Mouse (Mus musculus) lung, adult 2 months (tissue): ENCODE data around the gene Hnrnpa1. TPM values are rescaled to one million over a fixed set of nuclear protein-coding genes. Genes with fewer than 3 reads are reported as not detected.
"Not testable (repeated sequence)": the region's sequence is repeated elsewhere in the genome, so short reads cannot be mapped to it uniquely, and the experiment has no call there.

Experiments
- DNase-seq: peaks from one replicate; pipeline ENCODE4 v3.0.0; 2022
- H3K4me1 ChIP-seq: fragments of 200-500 bp; 2 replicates; pipeline ENCODE4 v1.6.1; 2011; ENCODE audit warnings: low read length; ENCODE audit not compliant: control insufficient read depth, insufficient read depth
- H3K4me3 ChIP-seq: fragments of 200-500 bp; replicated peaks from 2 replicates; pipeline ENCODE3; 2011; ENCODE audit warnings: low read depth, mild to moderate bottlenecking, control low read depth, low read length; ENCODE audit errors: extremely low read depth
- CTCF ChIP-seq: fragments of 200-500 bp; IDR thresholded peaks from 2 replicates; pipeline ENCODE4 v1.5.1; 2011; ENCODE audit warnings: mild to moderate bottlenecking, low read length, control low read depth; ENCODE audit not compliant: insufficient read depth
- POLR2A ChIP-seq: fragments of 200-500 bp; IDR thresholded peaks from 2 replicates; pipeline ENCODE4 v1.6.1; 2011; ENCODE audit warnings: low read depth, mild to moderate bottlenecking, control low read depth, low read length, borderline replicate concordance; ENCODE audit errors: extremely low read depth
- WGBS: fragments of 180-500 bp; shearing (Covaris S2); methylation state at CpG from one replicate; pipeline ENCODE4 v1.1.7; 2018; 5-methylcytosine and 5-hydroxymethylcytosine counted together
- polyA plus RNA-seq: library from polyadenylated mRNA; depleted of rRNA; stranded (reverse); fragments of >200 nt; gene quantifications from 2 replicates; pipeline ENCODE4 v1.2.3, GENCODE M21; 2012

Gene Hnrnpa1
- polyA plus RNA-seq, 1 experiment: 93.5 TPM

DNA sequence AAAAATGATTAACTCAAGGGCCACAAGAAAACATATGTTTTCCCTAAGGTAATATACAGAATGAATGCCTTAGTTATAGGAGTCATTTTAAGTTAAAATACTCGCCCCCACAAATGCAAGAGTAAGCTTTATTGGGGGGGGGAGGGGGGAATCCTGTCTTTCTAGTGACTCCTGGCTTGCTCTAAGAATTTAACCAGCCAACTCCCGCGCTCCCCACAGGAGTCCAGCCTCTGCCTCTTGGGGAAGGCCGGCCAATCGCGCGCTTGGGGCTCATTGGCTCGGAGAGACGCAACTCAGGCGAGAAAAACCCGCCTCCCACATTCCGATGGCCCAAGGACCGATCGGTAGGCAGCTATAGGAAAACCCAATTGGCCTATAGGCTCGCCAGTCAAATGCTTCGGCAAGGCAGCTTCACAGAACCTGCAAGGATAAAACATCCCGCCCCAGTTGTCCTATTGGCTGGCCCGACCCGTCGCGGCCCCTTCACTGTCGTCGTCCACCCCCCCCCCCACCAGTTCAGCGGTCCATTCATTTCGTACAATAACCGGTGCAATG lies 1.0 kb upstream of the Hnrnpa1 start:
- no peak for TF ChIP-seq CTCF
- no peak for TF ChIP-seq POLR2A
- WGBS: under 1% methylated on average over 26 of the region's 26 CpGs
- H3K4me3 ChIP-seq: peak overlapping the region; percentile 77
- peak; percentile 83 for DNase-seq
- no peaks in the 10 kb centered on the region for H3K4me1 ChIP-seq

DNA sequence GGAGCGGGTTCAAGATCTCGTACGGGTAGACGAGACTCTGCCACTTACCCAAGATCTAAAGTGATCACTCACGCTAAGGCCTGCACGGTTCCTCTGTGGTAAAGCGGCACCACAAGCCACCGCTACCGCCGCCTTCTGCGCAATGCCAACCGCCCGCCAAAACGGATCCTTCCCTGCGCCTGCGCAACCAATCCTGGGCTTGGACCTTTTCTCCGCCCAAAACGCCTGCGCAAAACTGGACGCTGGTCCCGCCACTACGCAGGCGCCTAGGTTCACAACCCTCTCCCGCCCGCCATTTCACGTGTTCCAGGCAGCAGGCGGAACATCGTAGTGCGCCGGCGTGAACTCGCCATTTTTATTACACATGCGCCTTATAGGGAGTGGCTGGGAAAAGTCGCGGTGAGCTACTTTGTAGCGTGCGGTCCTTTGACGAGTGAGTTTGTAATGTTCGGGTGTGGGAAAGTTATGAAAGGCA lies 510 bp upstream of the Hnrnpa1 start, which contains the start of gene Cbx5:
TSS of gene Cbx5 (minus strand) at position 132 of the 475 bp plus-strand sequence.
- peak; percentile 90; the same call in 1 of the 2 replicates for TF ChIP-seq POLR2A
- no peak for TF ChIP-seq CTCF
- Histone ChIP-seq H3K4me3 (peak within 1 kb of the TSS; percentile 78), H3K4me1 (no peaks in the 10 kb centered on the region)
- DNase-seq: peak; percentile 95
- WGBS: under 1% methylated on average over 39 of the region's 39 CpGs

DNA sequence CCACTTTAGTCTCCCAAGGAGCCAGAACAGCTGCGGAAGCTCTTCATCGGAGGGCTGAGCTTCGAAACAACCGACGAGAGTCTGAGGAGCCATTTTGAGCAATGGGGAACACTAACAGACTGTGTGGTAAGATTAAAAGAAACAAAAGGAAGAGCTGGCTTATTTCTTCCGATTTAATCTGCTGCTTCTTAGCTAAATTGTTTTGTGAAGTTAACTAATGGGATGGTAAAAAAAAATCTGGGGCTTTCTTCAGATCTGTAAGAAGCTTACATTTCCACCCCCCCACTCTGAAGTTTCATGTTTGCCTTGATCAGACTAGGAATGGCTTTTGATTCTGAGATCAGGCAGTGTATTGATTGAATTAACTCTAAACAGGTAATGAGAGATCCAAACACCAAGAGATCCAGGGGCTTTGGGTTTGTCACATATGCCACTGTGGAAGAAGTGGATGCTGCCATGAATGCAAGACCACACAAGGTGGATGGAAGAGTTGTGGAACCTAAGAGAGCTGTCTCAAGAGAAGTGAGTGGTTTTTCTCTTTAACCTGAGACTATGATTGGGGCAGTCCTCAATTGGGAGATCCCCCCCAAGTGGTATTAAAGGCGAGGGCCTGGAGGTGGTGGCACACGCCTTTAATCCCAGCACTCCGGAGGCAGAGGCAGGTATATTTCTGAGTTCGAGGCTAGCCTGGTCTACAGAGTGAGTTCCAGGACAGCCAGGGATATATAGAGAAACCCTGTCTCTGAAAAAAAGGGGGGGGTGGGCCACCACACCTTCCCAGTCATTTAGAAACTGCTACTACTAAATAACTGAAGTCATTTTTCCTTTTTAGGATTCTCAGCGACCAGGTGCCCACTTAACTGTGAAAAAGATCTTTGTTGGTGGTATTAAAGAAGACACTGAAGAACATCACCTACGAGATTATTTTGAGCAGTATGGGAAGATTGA lies 1.1 kb downstream of the Hnrnpa1 start:
- WGBS: 7% methylated on average over 12 of the region's 12 CpGs
- H3K4me1 ChIP-seq, DNase-seq: not testable (repeated sequence)
- peak overlapping the region; percentile 78 for H3K4me3 ChIP-seq

DNA sequence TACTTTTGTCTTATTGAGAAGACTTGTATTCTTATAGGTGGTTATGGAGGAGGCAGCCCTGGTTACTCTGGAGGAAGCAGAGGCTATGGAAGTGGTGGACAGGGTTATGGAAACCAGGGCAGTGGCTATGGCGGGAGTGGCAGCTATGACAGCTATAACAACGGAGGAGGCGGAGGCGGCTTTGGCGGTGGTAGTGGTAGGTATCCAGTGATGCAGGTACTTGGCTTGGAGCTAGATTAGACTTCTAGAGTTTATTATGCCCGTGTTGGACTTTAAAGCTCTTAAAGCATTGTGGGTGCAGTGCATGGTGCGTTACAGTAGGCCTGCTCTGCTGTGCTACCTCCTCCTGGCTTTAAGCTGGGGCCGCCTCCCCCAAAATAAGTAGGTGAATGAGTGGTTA lies 2.7 kb downstream of the Hnrnpa1 start:
- Histone ChIP-seq H3K4me1 (no peaks in the 10 kb centered on the region), H3K4me3 (no peak overlapping the region)
- WGBS: 55% methylated on average over 8 of the region's 8 CpGs
- DNase-seq: no peak
- no peak for TF ChIP-seq CTCF

DNA sequence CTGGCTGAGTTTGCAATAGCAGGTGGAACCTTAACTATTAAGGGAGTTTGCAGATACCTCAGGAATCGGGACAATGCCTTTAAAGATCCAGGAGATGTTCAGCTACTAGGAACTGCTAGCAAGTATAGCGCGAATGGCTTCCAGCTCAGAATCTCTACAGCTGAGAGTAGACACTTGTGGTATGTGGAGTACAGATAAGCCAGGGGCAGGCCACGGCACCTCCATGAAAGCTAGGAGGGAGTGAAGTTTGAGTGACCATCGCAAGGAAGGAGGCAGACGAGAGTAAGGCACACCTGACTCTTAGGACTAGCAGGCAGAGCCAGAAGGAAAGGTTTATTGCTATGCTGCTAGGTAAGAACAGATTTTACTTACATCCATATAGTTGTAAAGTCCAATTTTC lies 5.4 kb downstream of the Hnrnpa1 start:
- Histone ChIP-seq H3K4me3 (no peak overlapping the region), H3K4me1 (no peaks in the 10 kb centered on the region)
- TF ChIP-seq CTCF (no peak), POLR2A (no peak)
- no peak for DNase-seq
- WGBS: 71% methylated on average over 6 of the region's 6 CpGs

DNA sequence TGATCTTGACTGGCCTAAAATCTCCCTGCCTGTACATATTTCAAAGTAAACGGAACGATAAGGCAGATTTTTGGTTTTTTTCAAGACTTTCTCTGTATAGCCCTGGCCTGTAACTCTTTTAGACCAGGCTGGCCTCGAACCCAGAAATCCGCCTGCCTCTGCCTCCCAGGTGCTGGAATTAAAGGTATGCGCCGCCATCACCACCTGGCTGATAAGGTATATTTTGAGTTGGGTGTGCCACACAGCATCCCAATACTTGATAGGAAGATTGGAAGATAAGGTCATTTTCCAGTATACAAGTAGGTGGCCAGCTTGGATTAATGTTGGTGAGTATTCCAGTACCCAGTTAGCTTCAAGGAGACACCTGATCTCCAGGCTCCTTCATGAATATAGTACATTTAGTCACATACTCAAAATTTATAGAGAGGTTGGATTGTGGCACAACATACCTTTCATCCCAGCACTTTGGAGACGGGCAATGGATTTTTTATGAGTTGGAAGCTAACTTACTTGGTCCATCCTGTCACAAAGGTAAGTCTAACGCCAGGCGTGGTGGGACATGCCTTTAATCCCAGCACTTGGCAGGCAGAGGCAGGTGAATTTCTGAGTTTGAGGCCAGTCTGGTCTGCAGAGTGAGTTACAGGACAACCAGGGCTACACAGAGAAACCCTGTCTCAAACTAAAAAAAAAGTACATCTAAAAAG lies 7.0 kb downstream of the Hnrnpa1 start:
- WGBS: 90% methylated on average over 9 of the region's 9 CpGs
- no peak overlapping the region for H3K4me3 ChIP-seq
- TF ChIP-seq CTCF (no peak), POLR2A (no peak)
- no peaks in the 10 kb centered on the region; the same call in 1 of the 2 replicates for H3K4me1 ChIP-seq
- DNase-seq: no peak

DNA sequence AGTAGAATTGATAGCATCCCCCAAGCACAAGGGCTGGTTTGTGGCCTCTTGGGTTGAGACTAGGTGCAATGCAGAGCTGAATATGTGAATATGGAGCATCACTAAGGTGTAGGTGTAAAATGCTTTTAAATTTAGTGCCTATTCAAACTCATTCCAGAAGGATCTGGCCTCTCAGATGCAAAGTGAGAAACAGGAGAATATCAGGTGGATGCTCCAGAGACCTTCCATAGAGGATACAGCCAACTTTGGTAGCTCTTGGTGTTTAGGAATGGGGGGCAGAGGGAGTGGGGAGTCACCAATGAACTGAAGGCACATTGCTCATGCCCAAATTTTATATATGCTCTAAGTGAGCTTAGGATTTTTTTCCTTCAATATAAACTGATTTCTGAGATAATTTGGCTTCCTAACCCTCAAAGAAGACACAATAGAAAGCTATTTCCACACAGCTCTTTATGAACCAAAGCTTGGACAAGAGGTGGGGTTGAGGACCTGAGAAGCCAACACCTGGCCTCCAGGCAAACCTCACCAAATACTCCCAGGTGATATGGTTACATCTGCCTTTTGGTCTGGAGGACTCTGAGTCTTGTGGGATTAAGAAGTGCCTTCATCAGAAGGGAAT lies 7.7 kb downstream of the Hnrnpa1 start:
- no peak for DNase-seq

DNA sequence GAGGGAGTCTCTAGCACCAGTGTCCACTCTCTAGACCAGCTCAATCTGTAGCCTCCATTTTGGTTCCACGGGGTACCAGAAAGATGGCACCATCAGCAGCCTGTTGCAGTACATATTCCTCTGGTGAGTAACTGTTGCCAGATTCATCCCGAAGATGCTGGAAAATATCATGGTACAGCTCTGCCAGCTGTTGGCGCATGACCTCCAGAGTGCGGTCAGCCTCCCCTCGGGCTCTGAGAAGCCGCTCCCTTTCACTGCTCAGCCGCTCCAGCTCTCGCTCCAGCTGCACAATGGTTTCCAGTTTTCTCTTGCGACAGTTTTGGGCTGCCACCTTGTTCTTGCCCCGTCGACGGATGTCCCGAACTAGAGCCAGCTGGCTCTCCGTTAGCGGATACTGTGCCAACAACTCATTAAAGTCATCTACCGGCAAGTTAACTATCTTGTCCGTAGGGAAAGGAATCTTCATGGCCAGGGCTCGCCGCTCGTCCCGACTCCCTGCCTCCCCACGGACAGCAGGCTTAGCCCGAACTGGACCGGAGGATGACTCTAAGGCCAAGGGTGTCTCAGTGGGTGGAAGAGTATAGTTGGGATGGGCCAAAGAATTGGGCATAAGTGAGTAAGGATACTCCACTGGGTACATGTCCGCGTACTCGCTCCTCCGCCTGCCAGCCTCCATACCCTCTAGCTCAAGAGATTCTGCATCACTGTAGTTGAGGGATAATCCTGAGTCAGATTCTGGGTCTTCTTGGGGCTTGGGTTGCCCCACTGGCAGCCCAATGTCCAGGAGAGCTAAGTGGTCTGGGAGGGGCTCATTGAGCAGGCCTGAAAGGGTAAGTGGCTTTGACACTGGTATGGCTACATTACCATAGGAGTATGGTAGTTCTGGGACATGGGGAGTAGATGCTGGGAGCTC lies 8.4 kb downstream of the Hnrnpa1 start:
- DNase-seq: no peak
- Histone ChIP-seq H3K4me3 (no peak overlapping the region), H3K4me1 (no peaks in the 10 kb centered on the region; the same call in 1 of the 2 replicates)
- WGBS: 74% methylated on average over 28 of the region's 28 CpGs
- no peak for TF ChIP-seq CTCF

More for the DNA sequence above, 7.7 kb downstream of the Hnrnpa1 start:
- TF ChIP-seq CTCF (no peak), POLR2A (no peak)
- Histone ChIP-seq H3K4me1 (no peaks in the 10 kb centered on the region; the same call in 1 of the 2 replicates), H3K4me3 (no peak overlapping the region)

DNA sequence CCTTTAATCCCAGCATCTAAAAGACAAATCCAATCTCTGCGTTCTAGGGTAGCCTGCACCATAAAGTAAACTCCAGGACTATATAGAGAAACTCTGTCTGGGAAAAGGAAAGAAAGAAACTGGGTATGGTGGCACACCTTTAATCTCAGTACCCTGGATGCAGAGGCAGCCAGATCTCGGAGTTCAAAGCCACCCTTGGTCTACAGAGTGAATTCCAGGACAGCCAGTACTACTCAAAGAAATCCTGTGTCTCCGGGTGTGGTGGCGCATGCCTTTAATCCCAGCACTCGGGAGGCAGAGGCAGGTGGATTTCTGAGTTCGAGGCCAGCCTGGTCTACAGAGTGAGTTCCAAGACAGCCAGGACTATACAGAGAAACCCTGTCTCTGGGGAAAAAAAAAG lies 9.3 kb downstream of the Hnrnpa1 start:
- DNase-seq, H3K4me3 ChIP-seq, H3K4me1 ChIP-seq: not testable (repeated sequence)
- WGBS: 84% methylated on average over 6 of the region's 6 CpGs
